Mouse (Mus musculus) granulocyte monocyte progenitor cell, adult 5-6 weeks (primary cell): ENCODE results near the gene Gpr107. TPM values are rescaled to one million over a fixed set of nuclear protein-coding genes. Genes with fewer than 3 reads are reported as not detected.

Source experiments
- ATAC-seq: replicated peaks from 2 replicates; pipeline ENCODE4 v1.8.0; 2016; ENCODE audit warnings: mild to moderate bottlenecking, moderate TSS enrichment, inconsistent platforms; ENCODE audit not compliant: poor library complexity, severe bottlenecking
- total RNA-seq, 2 experiments: library from RNA; stranded (forward) in 1 of 2; stranded (reverse) in 1 of 2; fragments of 200-712, 200-1000 nt in 1 of 2; fragments of >200 nt in 1 of 2; fragmentation: Nextera tagmentation in 1 of 2; gene quantifications; 2 replicates each; pipeline ENCODE4 v1.2.3; 2014 to 2017

The Gpr107 gene
- total RNA-seq, 2 experiments from 2014 or later: 12.8 to 16.4 TPM

GRCm38 (mm10) chr2:31189654-31190053 lies 37.5 kb downstream of the Gpr107 start:
- ATAC-seq: no peak

GRCm38 (mm10) chr2:31191765-31192164 lies 39.6 kb downstream of the Gpr107 start:
- no peak for ATAC-seq

GRCm38 (mm10) chr2:31194356-31195021 lies 42.4 kb downstream of the Gpr107 start:
- ATAC-seq: peak; percentile 78

- ATAC-seq: no peak
Observed at GRCm38 (mm10) chr2:31198621-31199020, 46.5 kb downstream of the Gpr107 start.

GRCm38 (mm10) chr2:31200051-31200450 lies 47.9 kb downstream of the Gpr107 start:
- no peak for ATAC-seq

GRCm38 (mm10) chr2:31201851-31202250 lies 49.7 kb downstream of the Gpr107 start:
- ATAC-seq: no peak

GRCm38 (mm10) chr2:31202357-31202756 lies 50.2 kb downstream of the Gpr107 start:
- peak; percentile 28; the same call in 1 of the 2 replicates for ATAC-seq

- no peak for ATAC-seq
Observed at GRCm38 (mm10) chr2:31202956-31203355, 50.8 kb downstream of the Gpr107 start.

- no peak for ATAC-seq
Observed at GRCm38 (mm10) chr2:31204677-31205076, 52.6 kb downstream of the Gpr107 start.

- ATAC-seq: no peak
Observed at GRCm38 (mm10) chr2:31206211-31206610, 54.1 kb downstream of the Gpr107 start.

- no peak for ATAC-seq
Observed at GRCm38 (mm10) chr2:31206882-31207281, 54.8 kb downstream of the Gpr107 start.

GRCm38 (mm10) chr2:31208544-31209142 lies 56.5 kb downstream of the Gpr107 start:
- peak; percentile 84 for ATAC-seq

- no peak for ATAC-seq
Observed at GRCm38 (mm10) chr2:31209525-31209924, 57.4 kb downstream of the Gpr107 start.

- no peak for ATAC-seq
Observed at GRCm38 (mm10) chr2:31210144-31210847, 58.2 kb downstream of the Gpr107 start.

- ATAC-seq: no peak
Observed at GRCm38 (mm10) chr2:31211204-31211603, 59.1 kb downstream of the Gpr107 start.

- no peak for ATAC-seq
Observed at GRCm38 (mm10) chr2:31214211-31214796, 62.2 kb downstream of the Gpr107 start.

- ATAC-seq: no peak
Observed at GRCm38 (mm10) chr2:31218611-31219010, 66.5 kb downstream of the Gpr107 start.

- ATAC-seq: no peak
Observed at GRCm38 (mm10) chr2:31219470-31219869, 67.4 kb downstream of the Gpr107 start.

- ATAC-seq: no peak
Observed at GRCm38 (mm10) chr2:31220844-31221243, 68.7 kb downstream of the Gpr107 start.

- ATAC-seq: no peak
Observed at GRCm38 (mm10) chr2:31221582-31221981, 69.5 kb downstream of the Gpr107 start.

GRCm38 (mm10) chr2:31228768-31229311 lies 76.7 kb downstream of the Gpr107 start:
- no peak for ATAC-seq
